Mouse (Mus musculus) lung, adult 2 months (tissue): ENCODE results near the gene Phka1.

Source experiments
- CTCF ChIP-seq: fragments of 200-500 bp; IDR thresholded peaks from 2 replicates; pipeline ENCODE4 v1.5.1; 2011; ENCODE audit warnings: mild to moderate bottlenecking, low read length, control low read depth; ENCODE audit not compliant: insufficient read depth
- POLR2A ChIP-seq: fragments of 200-500 bp; IDR thresholded peaks from 2 replicates; pipeline ENCODE4 v1.6.1; 2011; ENCODE audit warnings: low read depth, mild to moderate bottlenecking, control low read depth, low read length, borderline replicate concordance; ENCODE audit errors: extremely low read depth

DNA sequence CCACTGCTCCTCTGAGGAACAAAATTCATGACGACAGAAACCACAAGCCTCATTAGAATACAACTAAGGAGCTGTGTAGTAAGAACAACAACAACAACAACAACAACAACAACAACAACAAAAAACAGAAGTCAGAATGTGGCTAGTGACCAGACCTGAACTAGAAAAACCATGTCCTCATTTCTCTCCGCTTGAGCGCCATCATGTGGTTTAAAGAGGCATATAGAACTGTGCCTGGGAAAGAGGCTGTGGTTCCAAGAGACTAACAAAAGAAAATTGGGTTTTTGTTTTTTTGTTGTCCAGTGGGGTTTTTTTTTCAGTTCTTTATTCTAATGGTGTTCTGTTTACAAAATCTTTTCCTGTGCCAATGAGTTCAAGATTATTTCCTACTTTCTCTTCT, 16.7 kb upstream of the Phka1 start:
- TF ChIP-seq POLR2A (no peak), CTCF (no peak)
